8 mouse cellular contexts compared by ENCODE assay signal in genomic region chr2:112265448-112266241, GRCm38 (mm10). TPM values are rescaled to one million over a fixed set of nuclear protein-coding genes. Genes with fewer than 3 reads are reported as not detected.
DNase-seq lines count a peak whose midpoint lies in the region; ATAC-seq lines count a peak whose summit lies in the region.

Gene Slc12a6 (plus strand): TSS chr2:112265825.

- no peaks in the 10 kb centered on the region for H3K36me3 ChIP-seq in hindbrain, embryonic 11.5 days (ENCODE audit: control insufficient read depth, insufficient read depth, low read length)

- peak within 1 kb of the TSS; percentile 71 for H3K4me3 ChIP-seq in hindbrain, embryonic 11.5 days (ENCODE audit: low read depth, low read length)

- no peaks in the 10 kb centered on the region for H3K27me3 ChIP-seq in hindbrain, embryonic 11.5 days (ENCODE audit: control insufficient read depth, insufficient read depth, low read length)

- DNase-seq in MN1 (ENCODE audit: low spot score) = peak; percentile 93
- peak; percentile 94 for DNase-seq in cerebellum, adult 9-10 months
- DNase-seq in frontal cortex, adult 2 months (ENCODE audit: extremely low spot score in 1 of 2, low spot score in 1 of 2) = peak; percentile 76 to 92
- peak; percentile 92 for DNase-seq in hindbrain, embryonic 11.5 days (ENCODE audit: low spot score)
- DNase-seq in layer of hippocampus, postnatal 14 days (ENCODE audit: low spot score in 2 of 2) = peak; percentile 86 to 92
- DNase-seq in lung, postnatal 14 days = peak; percentile 95
- DNase-seq in retina, adult 2 months (ENCODE audit: low read depth, low spot score) = peak; percentile 82
- DNase-seq in thymus, postnatal 36 days = peak; percentile 92 to 95

- peak; percentile 95 for ATAC-seq in hindbrain, embryonic 11.5 days (ENCODE audit: low FRiP score)

- H3K27ac ChIP-seq in hindbrain, embryonic 11.5 days (ENCODE audit: low read depth, low read length) = peak within 1 kb of the TSS; percentile 92

- peak within 1 kb of the TSS; percentile 86 for H3K4me2 ChIP-seq in hindbrain, embryonic 11.5 days (replicated peaks; ENCODE audit: low read depth, low read length)

- H3K9ac ChIP-seq in hindbrain, embryonic 11.5 days (ENCODE audit: low read depth, low read length) = peak within 1 kb of the TSS; percentile 78

- H3K9me3 ChIP-seq in hindbrain, embryonic 11.5 days (ENCODE audit: control insufficient read depth, low read length) = no peaks in the 10 kb centered on the region

- under 1% methylated on average over 79 of the region's 85 CpGs for WGBS in hindbrain, embryonic 11.5 days

- no peaks in the 10 kb centered on the region for H3K4me1 ChIP-seq in hindbrain, embryonic 11.5 days (replicated peaks; ENCODE audit: control insufficient read depth, insufficient read depth, low read length)

RNA-seq across cellular contexts. Expression of gene Slc12a6, which starts in this region (rescaled TPM):
- polyA plus RNA-seq in frontal cortex, adult 2 months (2012; rRNA removed) = 106 and 115 TPM in 2 replicates
- 13.7 and 14.2 TPM in 2 replicates for polyA plus RNA-seq in hindbrain, embryonic 11.5 days (2014; fragmentation: Nextera tagmentation; extraction: Ambion mirVana)
- total RNA-seq in layer of hippocampus, postnatal 14 days (2021) = 10 to 100 TPM; 84.5 to 95.5 TPM

Comparison
In these comparisons a context has a peak if more than half of its experiments do, and no peak if none do; other contexts are left out.
1. Peak in every context shown above with its lines: DNase-seq, ATAC-seq, H3K4me3 ChIP-seq and H3K27ac ChIP-seq.